Mouse (Mus musculus): ENCODE measurements around the gene Srrm1.

- TF ChIP-seq CTCF (IDR thresholded peaks at IDR 0.05; ENCODE audit: borderline replicate concordance, insufficient read depth, low read depth, low read length) (no peak), POLR2A (IDR thresholded peaks at IDR 0.05; ENCODE audit: borderline replicate concordance, insufficient read depth, low read length) (no peak)
Observed at GRCm38 (mm10) chr4:135296565-135296964, 56.6 kb downstream of the Srrm1 start.

All from cerebellum, adult 2 months (tissue).